ENCODE assay signal across 14 mouse cellular contexts in the genomic region with DNA sequence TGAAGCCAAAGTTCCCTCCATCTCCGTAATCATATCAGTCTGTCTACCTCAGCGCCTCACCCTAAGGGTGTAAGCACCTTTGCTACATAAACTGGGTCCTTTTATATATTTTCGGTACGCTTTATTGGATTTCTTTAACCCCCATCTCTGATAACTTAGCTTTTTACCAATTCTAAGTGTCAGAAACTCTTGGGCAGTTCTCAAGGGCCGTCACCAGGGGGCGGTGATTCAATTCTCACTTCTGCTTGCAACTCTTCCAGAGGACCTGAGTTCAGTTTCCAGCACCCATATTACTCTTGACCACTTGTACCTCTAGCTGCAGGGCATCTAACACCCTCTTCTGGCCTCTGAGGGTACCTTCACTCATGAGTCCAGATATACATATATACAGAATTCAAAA.
A peak's percentile ranks its signal among the peaks of the same experiment; 100 is the strongest.
DNase-seq lines count a peak whose midpoint lies in the region; ATAC-seq and TF ChIP-seq lines count a peak whose summit lies in the region.
"Had no signal": no experiment of that assay in that cellular context is flagged by ENCODE, and none has a peak within 500 bp of the region (broad histone marks: within the 10 kb centered on the region; RNA-seq: fewer than 3 reads in every experiment).

No protein-coding gene starts in this region.

- 73% methylated on average over 6 of the region's 6 CpGs for WGBS in kidney, adult 2 months
- 67% methylated on average over 6 of the region's 6 CpGs for WGBS in kidney, embryonic 16.5 days
- WGBS in midbrain, postnatal 0 days: 67% methylated on average over 6 of the region's 6 CpGs
- WGBS in midbrain, embryonic 13.5 days: 72% methylated on average over 6 of the region's 6 CpGs
- 72% methylated on average over 6 of the region's 6 CpGs for WGBS in forebrain, embryonic 13.5 days

- H3K9ac ChIP-seq in kidney, embryonic 16.5 days (replicated peaks; ENCODE audit: low read length): no peak overlapping the region
- no peak overlapping the region for H3K9ac ChIP-seq in midbrain, postnatal 0 days (replicated peaks; ENCODE audit: low read length, poor library complexity, severe bottlenecking)
- no peak overlapping the region for H3K9ac ChIP-seq in midbrain, embryonic 13.5 days (replicated peaks)
- no peak overlapping the region for H3K9ac ChIP-seq in forebrain, embryonic 13.5 days
- H3K9ac ChIP-seq: midbrain, embryonic 12.5 days had no signal

- H3K4me1 ChIP-seq in kidney, adult 2 months (ENCODE audit: control insufficient read depth, insufficient read depth, low read length): peaks cover 6% of the 10 kb centered on the region; the same call in 1 of the 2 replicates
- H3K4me1 ChIP-seq in kidney, embryonic 16.5 days (ENCODE audit: insufficient read depth, low read length): peaks cover 8% of the 10 kb centered on the region; the same call in 1 of the 2 replicates
- H3K4me1 ChIP-seq in midbrain, postnatal 0 days (ENCODE audit: insufficient read depth, low read length): no peaks in the 10 kb centered on the region
- H3K4me1 ChIP-seq in midbrain, embryonic 13.5 days (replicated peaks): no peaks in the 10 kb centered on the region
- H3K4me1 ChIP-seq in forebrain, embryonic 13.5 days: peaks cover 4% of the 10 kb centered on the region; the same call in 1 of the 2 replicates
- H3K4me1 ChIP-seq: hindbrain, embryonic 10.5 days; midbrain, embryonic 12.5 days had no signal

- no peak for TF ChIP-seq POLR2A in kidney, adult 2 months (IDR thresholded peaks at IDR 0.05; ENCODE audit: low read depth, low read length)

- no peaks in the 10 kb centered on the region for H3K36me3 ChIP-seq in kidney, adult 2 months (ENCODE audit: control insufficient read depth, insufficient read depth, low read length)
- H3K36me3 ChIP-seq in kidney, embryonic 16.5 days (ENCODE audit: insufficient read depth, low read length): no peaks in the 10 kb centered on the region
- H3K36me3 ChIP-seq in midbrain, postnatal 0 days (ENCODE audit: insufficient read depth, low read length): no peaks in the 10 kb centered on the region
- no peaks in the 10 kb centered on the region for H3K36me3 ChIP-seq in midbrain, embryonic 13.5 days
- H3K36me3 ChIP-seq in forebrain, embryonic 13.5 days (ENCODE audit: poor library complexity, severe bottlenecking): no peaks in the 10 kb centered on the region
- H3K36me3 ChIP-seq: hindbrain, embryonic 10.5 days; midbrain, embryonic 12.5 days had no signal

- ATAC-seq in kidney, embryonic 16.5 days (ENCODE audit: low FRiP score, low TSS enrichment): no peak
- no peak for ATAC-seq in midbrain, postnatal 0 days (ENCODE audit: low FRiP score)
- ATAC-seq in midbrain, embryonic 13.5 days: no peak
- no peak for ATAC-seq in forebrain, embryonic 13.5 days

- H3K4me2 ChIP-seq in kidney, embryonic 16.5 days (replicated peaks; ENCODE audit: low read depth, low read length): no peak overlapping the region
- no peak overlapping the region for H3K4me2 ChIP-seq in midbrain, postnatal 0 days (ENCODE audit: low read depth, low read length, poor library complexity, severe bottlenecking)
- H3K4me2 ChIP-seq in midbrain, embryonic 13.5 days (replicated peaks): no peak overlapping the region
- H3K4me2 ChIP-seq in forebrain, embryonic 13.5 days: no peak overlapping the region
- H3K4me2 ChIP-seq: heart, embryonic 11.5 days; midbrain, embryonic 12.5 days had no signal

- no peaks in the 10 kb centered on the region for H3K9me3 ChIP-seq in kidney, embryonic 16.5 days (ENCODE audit: low read length)
- no peaks in the 10 kb centered on the region for H3K9me3 ChIP-seq in midbrain, postnatal 0 days (ENCODE audit: low read length)
- H3K9me3 ChIP-seq in midbrain, embryonic 13.5 days: 0 out of 2 replicates have a peak, but pooled peaks cover 3% of the 10 kb centered on the region
- no peaks in the 10 kb centered on the region for H3K9me3 ChIP-seq in forebrain, embryonic 13.5 days (replicated peaks)
- H3K9me3 ChIP-seq: hindbrain, embryonic 10.5 days; midbrain, embryonic 12.5 days had no signal

- H3K27me3 ChIP-seq in kidney, adult 2 months (replicated peaks; ENCODE audit: control insufficient read depth, insufficient read depth, low read length): no peaks in the 10 kb centered on the region
- no peaks in the 10 kb centered on the region for H3K27me3 ChIP-seq in kidney, embryonic 16.5 days (ENCODE audit: insufficient read depth, low read length)
- no peaks in the 10 kb centered on the region for H3K27me3 ChIP-seq in midbrain, postnatal 0 days (ENCODE audit: insufficient read depth, low read length)
- no peaks in the 10 kb centered on the region for H3K27me3 ChIP-seq in midbrain, embryonic 13.5 days
- no peaks in the 10 kb centered on the region for H3K27me3 ChIP-seq in forebrain, embryonic 13.5 days
- H3K27me3 ChIP-seq: midbrain, embryonic 12.5 days had no signal

- TF ChIP-seq CTCF in kidney, adult 2 months (conservative IDR thresholded peaks at IDR 0.05; ENCODE audit: insufficient read depth, insufficient read length, low read depth, low read length): peak; percentile 40; the same call in 1 of the 2 replicates
- TF ChIP-seq CTCF in midbrain, postnatal 0 days (IDR thresholded peaks at IDR 0.05): 0 out of 2 replicates have a peak, but pooled peaks have one; percentile 7

- DNase-seq in adrenal gland, postnatal 10 days: peak; percentile 22
- no peak for DNase-seq in adrenal gland, adult 2 months
- peak; percentile 11 for DNase-seq in kidney, adult 2 months
- DNase-seq in midbrain, postnatal 0 days (ENCODE audit: low spot score): no peak
- no peak for DNase-seq in right cerebral cortex, postnatal 10 days (ENCODE audit: low spot score in 2 of 2)
- DNase-seq: lung, adult 18-20 months; thymus, adult 18-20 months had no signal

- no peak overlapping the region for H3K27ac ChIP-seq in kidney, adult 2 months (ENCODE audit: insufficient read depth, low read depth, low read length)
- H3K27ac ChIP-seq in kidney, embryonic 16.5 days (ENCODE audit: low read length): no peak overlapping the region
- no peak overlapping the region for H3K27ac ChIP-seq in midbrain, postnatal 0 days (ENCODE audit: low read depth, low read length)
- H3K27ac ChIP-seq in midbrain, embryonic 13.5 days: no peak overlapping the region
- no peak overlapping the region for H3K27ac ChIP-seq in forebrain, embryonic 13.5 days
- H3K27ac ChIP-seq: hindbrain, embryonic 10.5 days; midbrain, embryonic 12.5 days had no signal

- no peak overlapping the region for H3K4me3 ChIP-seq in kidney, adult 2 months (ENCODE audit: insufficient read depth, low read depth, low read length)
- H3K4me3 ChIP-seq in kidney, embryonic 16.5 days (ENCODE audit: low read length): no peak overlapping the region
- H3K4me3 ChIP-seq in midbrain, postnatal 0 days (ENCODE audit: low read depth, low read length): no peak overlapping the region
- H3K4me3 ChIP-seq in midbrain, embryonic 13.5 days (replicated peaks): no peak overlapping the region
- no peak overlapping the region for H3K4me3 ChIP-seq in forebrain, embryonic 13.5 days
- H3K4me3 ChIP-seq: erythroblast, embryonic 14.5 days; hindbrain, embryonic 10.5 days; midbrain, embryonic 12.5 days had no signal

Comparison
In these comparisons a context has a peak if more than half of its experiments do, and no peak if none do; other contexts are left out.
1. DNase-seq: peak in adrenal gland, postnatal 10 days (single experiment) and kidney, adult 2 months (single experiment); none in adrenal gland, adult 2 months (single experiment), midbrain, postnatal 0 days (single experiment) and right cerebral cortex, postnatal 10 days (0 of 2).